Mouse (Mus musculus) embryonic fibroblast, embryonic 13.5 days (primary cell): ENCODE data around the gene Gca.

Experiments
- CTCF ChIP-seq: IDR thresholded peaks from 2 replicates; pipeline ENCODE4 v1.5.1; 2011; ENCODE audit warnings: mild to moderate bottlenecking, control low read depth, low read length, moderate library complexity, borderline replicate concordance; ENCODE audit not compliant: insufficient read depth
- POLR2A ChIP-seq: IDR thresholded peaks from 2 replicates; pipeline ENCODE4 v1.6.1; 2011; ENCODE audit warnings: low read depth, mild to moderate bottlenecking, control low read depth, low read length, moderate library complexity

DNA sequence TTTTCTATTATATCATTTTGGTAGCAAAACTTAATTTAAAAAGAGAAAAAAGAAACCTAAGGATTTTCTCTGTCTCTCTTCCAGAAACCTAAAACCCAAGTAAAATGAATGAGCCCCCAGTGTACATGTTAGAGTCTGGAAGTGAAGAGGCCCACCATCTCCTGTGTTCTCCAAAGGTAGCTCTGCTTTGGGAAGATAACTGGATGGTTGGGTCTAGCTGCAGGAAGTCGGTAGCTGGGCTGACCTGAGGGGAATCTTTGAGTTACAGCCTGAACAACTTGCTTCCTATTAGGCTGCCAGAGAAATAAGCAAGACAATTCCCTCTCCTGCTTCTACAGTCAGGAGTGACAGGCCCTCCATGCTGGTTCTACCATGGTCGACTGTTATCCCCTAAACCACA is 44.4 kb upstream of the Gca start:
- TF ChIP-seq POLR2A = no peak
- TF ChIP-seq CTCF = no peak
